Mouse (Mus musculus) gastrocnemius, adult 18-20 months (tissue): ENCODE results near the gene 1700025C18Rik. TPM values are rescaled to one million over a fixed set of nuclear protein-coding genes. Genes with fewer than 3 reads are reported as not detected.

Experiments used
- DNase-seq: peaks from one replicate; pipeline ENCODE4 v3.0.0; 2021; ENCODE audit warnings: low spot score
- total RNA-seq, 2 experiments: library from RNA; stranded (reverse); gene quantifications; 2 replicates each; pipeline ENCODE4 v1.2.3; 2021

1700025C18Rik gene
- total RNA-seq, 2 experiments from 2014 or later, result not detected

DNA sequence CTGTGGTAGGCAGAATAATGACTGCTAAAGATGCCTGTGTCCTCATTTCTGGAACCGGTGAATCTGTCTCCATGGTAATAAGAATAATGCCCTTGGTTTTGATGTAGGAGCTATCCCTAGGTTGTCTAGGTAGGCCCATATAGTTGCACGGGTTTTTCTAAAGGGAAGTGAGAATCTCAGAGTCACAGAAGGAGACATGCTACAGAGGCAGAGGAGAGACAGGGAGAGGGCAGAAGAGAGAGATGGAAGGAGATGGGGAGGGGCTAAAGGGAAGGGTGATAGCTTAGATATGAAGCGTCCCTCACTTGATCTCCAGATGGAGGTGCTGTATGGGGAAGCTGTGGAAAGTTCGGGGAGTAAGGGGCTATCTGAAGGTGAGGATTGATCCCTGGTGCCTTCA is 53.1 kb downstream of the 1700025C18Rik start:
- DNase-seq, result no peak

- no peak for DNase-seq
Measured at GRCm38 (mm10) chr2:165035058-165035431, 55.5 kb downstream of the 1700025C18Rik start.

DNA sequence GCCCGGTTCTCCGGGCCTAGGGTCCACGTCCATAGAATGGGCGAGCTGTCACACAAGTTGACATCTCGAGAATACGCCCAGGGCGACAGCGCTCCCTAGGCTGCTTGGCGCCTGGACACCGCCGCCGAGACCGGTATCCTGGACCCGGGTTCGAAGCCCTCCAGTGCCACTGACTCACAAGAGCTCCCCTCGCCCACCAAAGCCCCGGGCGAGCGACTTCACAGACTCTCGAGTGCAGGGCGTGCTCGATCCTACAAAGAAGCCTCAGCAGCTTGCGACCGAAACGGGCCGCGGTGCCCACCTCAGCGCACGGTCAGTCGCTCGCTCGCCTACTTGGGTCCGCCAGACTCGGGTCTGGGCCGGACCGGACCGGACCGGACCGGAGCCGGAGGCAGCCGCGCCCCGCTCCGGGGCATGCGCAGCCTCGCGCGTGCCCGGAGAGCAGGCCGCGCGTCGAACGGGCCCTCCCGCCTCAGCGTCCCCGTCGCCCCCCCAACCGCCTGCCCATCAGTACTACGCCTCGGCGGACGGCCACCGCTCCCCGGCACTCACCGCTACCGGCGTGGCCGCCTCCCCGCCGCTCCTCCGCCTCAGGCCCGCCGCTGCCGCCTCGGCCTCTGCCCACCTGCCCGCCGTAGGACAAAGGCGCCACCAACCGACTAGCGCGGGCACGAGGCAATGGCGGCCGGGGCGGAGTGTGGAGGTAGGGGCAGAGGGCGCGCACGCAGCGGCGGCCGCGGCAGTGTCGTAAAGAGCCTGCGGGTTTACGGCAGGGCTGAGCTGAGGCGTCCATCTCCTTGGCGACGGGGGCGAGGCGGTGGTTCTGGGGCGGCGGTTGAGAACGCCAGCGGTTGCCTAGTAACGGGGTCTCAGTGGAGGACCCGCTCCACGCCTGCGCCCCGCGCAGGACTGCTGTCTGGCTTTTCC is 56.2 kb downstream of the 1700025C18Rik start, which contains the start of gene Ncoa5:
TSS of gene Ncoa5 (minus strand) at position 737 of the 927 bp plus-strand sequence.
- DNase-seq, result peak; percentile 98

DNA sequence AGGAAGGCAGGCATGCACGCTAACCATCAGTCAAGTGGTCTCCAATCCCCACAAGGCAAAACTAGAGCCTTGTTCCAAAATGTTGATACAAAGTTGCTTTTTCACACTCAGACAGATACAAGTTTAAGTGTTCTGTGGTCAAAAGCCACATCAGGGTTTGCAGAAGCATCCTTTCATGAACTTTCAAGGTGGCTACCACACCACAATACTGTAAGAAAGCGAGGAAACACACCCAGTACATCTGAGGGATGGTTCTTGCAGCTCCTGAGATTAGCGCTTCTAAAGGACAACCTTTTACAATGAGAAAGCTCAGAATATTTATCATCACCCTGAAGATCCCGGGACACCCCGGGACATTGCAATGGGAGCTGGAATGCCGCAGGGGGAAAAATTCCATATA is 57.2 kb downstream of the 1700025C18Rik start:
- no peak for DNase-seq

DNA sequence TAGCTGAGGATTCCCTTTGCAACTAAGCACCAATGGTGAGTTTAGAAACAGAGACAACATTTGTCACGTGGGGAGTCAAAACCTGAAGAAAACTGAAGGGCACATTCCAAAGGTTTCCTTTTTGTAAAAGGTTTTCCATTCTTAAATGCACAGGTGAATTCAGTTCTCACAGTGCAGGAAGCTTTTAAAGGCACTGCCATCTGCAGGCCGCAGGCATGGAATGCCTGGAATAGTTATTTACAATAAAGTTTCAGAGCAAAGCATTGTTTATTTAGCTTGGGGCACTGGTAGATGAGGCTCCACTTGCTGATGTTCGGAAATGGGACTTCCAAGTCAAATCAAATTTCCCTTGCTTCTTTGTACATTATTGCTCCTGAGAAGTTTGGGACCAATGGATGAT is 58.0 kb downstream of the 1700025C18Rik start:
- DNase-seq, result no peak

Other genes starting within 250 kb of the 1700025C18Rik start
- gene Pltp, start 233.0 kb downstream of the 1700025C18Rik start, total RNA-seq, result 10 to 100 TPM; 12.5 to 21.8 TPM
- gene Pcif1, start 211.4 kb downstream of the 1700025C18Rik start, total RNA-seq, result 10 to 100 TPM; 26.3 to 28.6 TPM
- gene Zfp335, start 179.0 kb downstream of the 1700025C18Rik start, total RNA-seq, result 1 to 10 TPM; 7.4 to 8.4 TPM
- under 1 TPM; 0.43 to 0.85 TPM for gene Mmp9, start 150.0 kb downstream of the 1700025C18Rik start, total RNA-seq
- under 1 TPM; 0.40 to 0.55 TPM for gene Slc12a5, start 129.9 kb downstream of the 1700025C18Rik start, total RNA-seq
- gene Ncoa5, start 55.9 kb downstream of the 1700025C18Rik start, total RNA-seq, result 10 to 100 TPM; 11.1 to 11.7 TPM
- under 1 TPM; 0.28 to 0.41 TPM for gene Cd40, start 35.1 kb downstream of the 1700025C18Rik start, total RNA-seq
- gene Cdh22, start 144.1 kb upstream of the 1700025C18Rik start, total RNA-seq, result 1 to 10 TPM; 1.1 to 1.3 TPM
- gene Slc35c2, start 197.1 kb upstream of the 1700025C18Rik start, total RNA-seq, result 10 to 100 TPM; 19.4 to 20.0 TPM
- 10 to 100 TPM; 12.4 TPM for gene Elmo2, start 235.7 kb upstream of the 1700025C18Rik start, total RNA-seq